Mouse (Mus musculus): ENCODE measurements around the gene Susd1.

The Susd1 gene

DNA sequence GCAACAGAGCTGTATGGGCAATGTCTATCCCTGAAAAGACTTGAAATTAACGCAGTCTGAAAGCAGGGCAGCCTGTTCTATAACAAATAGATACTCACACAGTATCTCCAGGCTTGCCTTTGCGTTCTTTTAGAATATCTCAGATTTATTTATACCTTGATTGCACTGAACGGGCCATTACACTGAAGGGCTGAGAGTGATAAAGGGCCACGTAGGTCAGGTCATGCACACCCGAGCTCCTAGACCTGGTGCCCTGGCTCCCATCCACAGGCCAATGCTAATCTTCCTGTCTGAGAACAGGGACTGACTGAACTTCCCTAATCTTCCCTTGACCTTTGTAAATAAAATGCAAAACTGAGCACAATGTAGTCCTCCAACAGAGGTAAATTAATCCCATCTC, 106.3 kb downstream of the Susd1 start:
- TF ChIP-seq CTCF (conservative IDR thresholded peaks at IDR 0.05; ENCODE audit: low read length) (no peak), POU5F1 (IDR thresholded peaks at IDR 0.05; ENCODE audit: borderline replicate concordance, low read length) (no peak)
- H3K27me3 ChIP-seq (ENCODE audit: insufficient read depth, low read length), result no peaks in the 10 kb centered on the region
- no peaks in the 10 kb centered on the region for H3K36me3 ChIP-seq (ENCODE audit: insufficient read depth, low read length)
- H3K4me3 ChIP-seq (replicated peaks; ENCODE audit: low read length), result no peak overlapping the region
- H3K9me3 ChIP-seq (ENCODE audit: low read length), result no peaks in the 10 kb centered on the region
- H3K4me1 ChIP-seq (replicated peaks; ENCODE audit: low read depth, low read length), result no peaks in the 10 kb centered on the region

DNA sequence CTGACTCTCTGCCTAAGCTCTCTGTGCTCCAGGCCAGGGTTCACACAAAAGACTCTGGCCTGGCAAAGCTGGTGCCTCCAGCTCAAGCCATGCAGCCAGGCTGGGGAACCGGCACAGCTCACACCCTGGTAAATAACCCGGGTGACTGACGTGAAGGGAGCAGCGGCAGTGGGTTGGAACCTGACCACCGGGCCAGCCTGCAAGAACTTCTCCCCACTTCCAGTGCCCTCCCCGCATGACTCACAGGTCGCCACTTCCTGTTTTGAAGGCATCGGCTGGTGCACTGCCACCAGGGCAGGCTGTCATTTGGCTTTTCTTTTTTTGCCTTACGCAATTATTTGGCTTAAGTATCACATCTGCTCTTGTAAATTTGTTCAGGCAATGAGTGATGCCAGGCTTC, 106.8 kb downstream of the Susd1 start:
- no peaks in the 10 kb centered on the region for H3K9me3 ChIP-seq (ENCODE audit: low read length)
- no peaks in the 10 kb centered on the region for H3K36me3 ChIP-seq (ENCODE audit: insufficient read depth, low read length)
- H3K4me1 ChIP-seq (replicated peaks; ENCODE audit: low read depth, low read length), result no peaks in the 10 kb centered on the region
- H3K27me3 ChIP-seq (ENCODE audit: insufficient read depth, low read length), result no peaks in the 10 kb centered on the region
- no peak overlapping the region for H3K4me3 ChIP-seq (replicated peaks; ENCODE audit: low read length)
- TF ChIP-seq POU5F1 (IDR thresholded peaks at IDR 0.05; ENCODE audit: borderline replicate concordance, low read length) (no peak), NANOG (IDR thresholded peaks at IDR 0.05; ENCODE audit: borderline replicate concordance, low read length) (no peak), CTCF (conservative IDR thresholded peaks at IDR 0.05; ENCODE audit: low read length) (no peak)

DNA sequence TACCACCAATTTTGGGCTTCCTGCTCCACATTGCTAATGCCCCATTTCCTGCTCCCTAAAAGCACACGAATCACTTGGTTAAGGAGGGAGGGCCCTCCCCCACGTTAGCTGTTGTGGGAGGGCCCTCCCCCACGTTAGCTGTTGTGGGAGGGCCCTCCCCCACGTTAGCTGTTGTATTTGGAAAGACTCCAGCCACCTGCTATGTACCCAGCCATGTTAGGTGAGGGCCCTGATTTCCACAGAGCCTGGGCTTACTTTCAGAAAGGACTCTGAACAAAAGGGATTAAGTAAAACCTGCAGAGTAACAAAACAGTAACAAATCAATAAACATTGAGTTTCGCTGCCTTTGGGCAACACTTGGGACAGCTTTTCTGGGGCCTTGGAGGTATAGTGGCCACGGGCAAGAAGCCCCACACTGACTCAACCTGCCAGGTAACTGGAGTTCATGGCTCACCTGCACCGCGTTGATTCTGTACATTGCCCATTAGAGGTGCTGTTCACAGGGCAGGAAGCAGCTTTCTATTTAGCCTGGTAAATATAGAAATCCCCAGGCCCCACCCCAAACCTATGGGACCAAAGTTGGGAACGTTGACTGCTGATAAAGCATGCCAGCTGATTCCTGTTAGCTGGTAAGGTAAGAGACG, 107.3 kb downstream of the Susd1 start:
- no peak for TF ChIP-seq NANOG (IDR thresholded peaks at IDR 0.05; ENCODE audit: borderline replicate concordance, low read length)
- no peak for TF ChIP-seq POU5F1 (IDR thresholded peaks at IDR 0.05; ENCODE audit: borderline replicate concordance, low read length)
- no peak for TF ChIP-seq CTCF (conservative IDR thresholded peaks at IDR 0.05; ENCODE audit: low read length)
- no peaks in the 10 kb centered on the region for H3K9me3 ChIP-seq (ENCODE audit: low read length)
- no peaks in the 10 kb centered on the region for H3K36me3 ChIP-seq (ENCODE audit: insufficient read depth, low read length)

DNA sequence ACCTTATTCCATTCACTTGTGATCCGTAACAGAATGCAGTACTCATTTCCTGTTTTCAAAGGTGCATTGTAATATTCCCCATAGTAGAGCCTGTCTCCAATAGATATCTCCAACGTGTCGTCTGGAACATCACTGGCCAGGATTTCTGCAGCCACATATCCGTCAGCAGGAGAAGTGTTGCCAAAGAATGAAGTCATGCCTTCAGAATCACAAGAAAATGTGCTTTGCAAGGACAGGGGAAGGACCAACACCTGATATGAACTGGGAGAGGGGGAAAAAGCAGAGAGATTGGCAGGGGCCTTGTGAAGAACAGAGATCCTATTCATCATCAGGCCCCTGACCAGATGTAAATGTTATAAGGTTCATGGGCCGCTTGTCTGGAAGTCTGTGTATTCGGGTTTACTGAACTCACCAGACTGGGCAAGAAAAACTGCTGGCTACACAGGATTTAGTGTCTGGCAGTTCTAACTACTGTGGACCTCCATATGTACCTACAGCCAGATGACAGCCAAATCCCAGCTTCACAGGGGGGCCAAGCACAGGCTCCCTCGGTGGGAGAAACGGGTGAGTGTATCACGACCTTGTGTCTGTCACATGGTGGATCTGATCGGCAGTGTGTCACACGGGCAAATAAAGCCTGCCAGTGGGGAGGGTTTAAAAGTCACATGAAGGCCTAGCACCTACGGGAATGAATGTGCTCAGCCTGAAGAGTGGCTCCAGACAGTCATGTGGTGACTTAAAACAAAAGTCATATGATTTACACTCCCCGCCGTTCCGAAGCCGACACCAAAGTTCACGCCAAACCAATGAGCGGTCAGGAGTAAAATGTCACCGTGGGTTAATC, 108.8 kb downstream of the Susd1 start:
- Histone ChIP-seq H3K4me3 (replicated peaks; ENCODE audit: low read length) (no peak overlapping the region), H3K9me3 (ENCODE audit: low read length) (no peaks in the 10 kb centered on the region), H3K4me1 (replicated peaks; ENCODE audit: low read depth, low read length) (no peaks in the 10 kb centered on the region), H3K36me3 (ENCODE audit: insufficient read depth, low read length) (no peaks in the 10 kb centered on the region), H3K27me3 (ENCODE audit: insufficient read depth, low read length) (no peaks in the 10 kb centered on the region)
- TF ChIP-seq POU5F1 (IDR thresholded peaks at IDR 0.05; ENCODE audit: borderline replicate concordance, low read length), result no peak
- no peak for TF ChIP-seq NANOG (IDR thresholded peaks at IDR 0.05; ENCODE audit: borderline replicate concordance, low read length)
- TF ChIP-seq CTCF (conservative IDR thresholded peaks at IDR 0.05; ENCODE audit: low read length), result no peak

More for the DNA sequence above, 107.3 kb downstream of the Susd1 start:
- H3K4me1 ChIP-seq (replicated peaks; ENCODE audit: low read depth, low read length), result no peaks in the 10 kb centered on the region
- no peaks in the 10 kb centered on the region for H3K27me3 ChIP-seq (ENCODE audit: insufficient read depth, low read length)
- H3K4me3 ChIP-seq (replicated peaks; ENCODE audit: low read length), result no peak overlapping the region

DNA sequence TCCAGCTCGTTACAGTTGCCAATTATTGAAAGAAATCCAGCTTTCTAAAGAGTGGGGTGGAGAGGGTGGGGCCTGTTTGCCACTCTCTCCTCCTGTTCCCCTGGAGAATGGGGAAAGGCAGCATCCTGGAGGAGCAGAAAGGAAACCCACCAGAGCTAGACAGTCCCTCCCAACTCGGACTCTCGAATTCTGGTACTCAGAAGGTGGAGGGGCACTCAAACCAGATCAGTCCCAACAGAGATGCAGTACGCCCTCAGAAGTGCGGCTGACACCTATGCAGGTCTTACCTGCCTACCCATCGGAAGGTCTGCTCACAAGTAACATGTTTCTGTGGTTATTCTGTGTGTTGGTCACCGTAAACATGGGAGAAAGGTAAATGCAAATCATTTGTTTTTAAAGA, 109.6 kb downstream of the Susd1 start:
- Histone ChIP-seq H3K4me3 (replicated peaks; ENCODE audit: low read length) (no peak overlapping the region), H3K27me3 (ENCODE audit: insufficient read depth, low read length) (no peaks in the 10 kb centered on the region), H3K36me3 (ENCODE audit: insufficient read depth, low read length) (no peaks in the 10 kb centered on the region), H3K4me1 (replicated peaks; ENCODE audit: low read depth, low read length) (no peaks in the 10 kb centered on the region), H3K9me3 (ENCODE audit: low read length) (no peaks in the 10 kb centered on the region)
- TF ChIP-seq NANOG (IDR thresholded peaks at IDR 0.05; ENCODE audit: borderline replicate concordance, low read length) (no peak), POU5F1 (IDR thresholded peaks at IDR 0.05; ENCODE audit: borderline replicate concordance, low read length) (no peak), CTCF (conservative IDR thresholded peaks at IDR 0.05; ENCODE audit: low read length) (no peak)

DNA sequence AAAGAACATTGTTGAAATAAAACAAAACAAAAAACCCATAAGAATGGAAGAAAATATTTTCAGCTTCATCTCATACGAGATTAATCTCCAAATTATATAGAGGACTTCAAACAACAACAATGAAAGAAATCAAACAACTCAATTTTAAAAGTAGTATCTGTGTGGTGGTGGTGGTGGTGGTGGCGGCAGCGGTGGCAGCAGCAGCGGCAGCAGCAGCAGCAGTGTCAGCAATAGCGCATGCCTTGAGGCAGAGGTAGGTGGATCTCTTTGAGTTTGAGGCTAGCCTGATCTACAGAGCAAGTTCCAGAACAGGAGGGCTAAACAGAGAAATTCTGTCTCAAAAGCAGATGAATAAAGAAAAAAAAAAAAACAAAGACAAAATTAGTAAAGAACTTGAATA, 110.4 kb downstream of the Susd1 start:
- Histone ChIP-seq H3K4me1 (replicated peaks; ENCODE audit: low read depth, low read length) (no peaks in the 10 kb centered on the region), H3K9me3 (ENCODE audit: low read length) (no peaks in the 10 kb centered on the region), H3K36me3 (ENCODE audit: insufficient read depth, low read length) (no peaks in the 10 kb centered on the region), H3K4me3 (replicated peaks; ENCODE audit: low read length) (no peak overlapping the region), H3K27me3 (ENCODE audit: insufficient read depth, low read length) (no peaks in the 10 kb centered on the region)
- TF ChIP-seq CTCF (conservative IDR thresholded peaks at IDR 0.05; ENCODE audit: low read length), result no peak
- no peak for TF ChIP-seq POU5F1 (IDR thresholded peaks at IDR 0.05; ENCODE audit: borderline replicate concordance, low read length)
- no peak for TF ChIP-seq NANOG (IDR thresholded peaks at IDR 0.05; ENCODE audit: borderline replicate concordance, low read length)

DNA sequence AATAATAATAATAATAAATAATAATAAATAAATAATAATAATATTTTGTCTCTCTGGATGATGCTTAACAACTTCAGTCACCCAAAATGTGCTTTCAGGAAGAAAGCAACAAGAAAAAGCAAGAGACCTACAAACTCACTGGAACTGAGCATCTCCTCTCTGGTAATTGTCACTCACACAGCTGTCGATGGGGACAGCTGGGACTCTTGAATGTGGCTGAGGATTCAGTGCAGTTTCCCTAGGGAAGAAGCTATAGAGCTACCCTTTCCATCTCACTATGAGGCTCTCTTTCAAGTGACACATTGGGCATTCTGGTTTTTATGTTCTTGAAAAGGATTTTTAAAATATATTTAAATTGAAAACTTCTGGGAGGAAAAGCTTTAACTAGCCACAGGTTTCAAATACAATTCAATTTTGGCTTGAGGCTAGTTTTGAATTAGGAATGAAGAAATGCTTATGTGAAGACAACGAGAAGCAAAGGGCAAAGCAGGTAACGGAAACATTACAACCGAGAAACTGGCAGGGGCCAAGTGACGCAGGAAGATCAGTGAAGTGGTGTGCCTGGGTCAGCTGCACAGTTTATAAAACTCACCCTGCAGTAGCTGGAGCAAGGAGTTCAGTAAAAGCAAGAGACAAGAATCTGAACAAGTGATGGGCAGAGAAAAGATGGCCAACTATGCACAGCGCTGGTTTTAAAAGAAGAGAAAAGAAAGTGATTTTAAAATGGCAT, 112.2 kb downstream of the Susd1 start:
- H3K4me1 ChIP-seq (replicated peaks; ENCODE audit: low read depth, low read length), result no peaks in the 10 kb centered on the region

DNA sequence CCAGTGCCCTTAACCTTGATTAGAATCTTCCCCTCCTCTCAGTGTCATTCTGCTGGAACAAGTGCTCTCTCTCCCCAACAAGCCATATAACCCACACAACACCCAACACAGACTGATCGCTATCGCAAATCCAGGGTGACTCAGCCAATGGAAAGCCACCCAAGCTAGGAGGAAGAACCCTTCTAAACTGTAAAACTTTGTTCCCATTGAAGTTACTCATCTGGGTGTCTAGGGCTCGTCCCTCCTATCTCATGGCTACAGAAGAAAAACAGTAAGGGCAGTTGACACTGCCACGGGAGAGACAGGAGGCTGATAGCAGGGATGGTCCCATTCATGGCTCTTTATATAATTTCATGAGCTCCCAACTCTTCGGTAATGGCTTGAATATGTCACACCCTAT, 114.1 kb downstream of the Susd1 start:
- H3K36me3 ChIP-seq (ENCODE audit: insufficient read depth, low read length), result no peaks in the 10 kb centered on the region
- TF ChIP-seq POU5F1 (IDR thresholded peaks at IDR 0.05; ENCODE audit: borderline replicate concordance, low read length) (no peak), CTCF (conservative IDR thresholded peaks at IDR 0.05; ENCODE audit: low read length) (no peak), NANOG (IDR thresholded peaks at IDR 0.05; ENCODE audit: borderline replicate concordance, low read length) (no peak)
- no peaks in the 10 kb centered on the region for H3K27me3 ChIP-seq (ENCODE audit: insufficient read depth, low read length)
- no peaks in the 10 kb centered on the region for H3K4me1 ChIP-seq (replicated peaks; ENCODE audit: low read depth, low read length)
- no peaks in the 10 kb centered on the region for H3K9me3 ChIP-seq (ENCODE audit: low read length)
- H3K4me3 ChIP-seq (replicated peaks; ENCODE audit: low read length), result no peak overlapping the region

More for the DNA sequence above, 112.2 kb downstream of the Susd1 start:
- Histone ChIP-seq H3K9me3 (ENCODE audit: low read length) (no peaks in the 10 kb centered on the region), H3K27me3 (ENCODE audit: insufficient read depth, low read length) (no peaks in the 10 kb centered on the region), H3K36me3 (ENCODE audit: insufficient read depth, low read length) (no peaks in the 10 kb centered on the region), H3K4me3 (replicated peaks; ENCODE audit: low read length) (no peak overlapping the region)
- TF ChIP-seq CTCF (conservative IDR thresholded peaks at IDR 0.05; ENCODE audit: low read length), result no peak
- no peak for TF ChIP-seq NANOG (IDR thresholded peaks at IDR 0.05; ENCODE audit: borderline replicate concordance, low read length)
- no peak for TF ChIP-seq POU5F1 (IDR thresholded peaks at IDR 0.05; ENCODE audit: borderline replicate concordance, low read length)
